Mouse (Mus musculus): ENCODE measurements around the gene Timm10. TPM values are rescaled to one million over a fixed set of nuclear protein-coding genes. Genes with fewer than 3 reads are reported as not detected.

Timm10 gene
- total RNA-seq, 2 experiments from 2014 or later = 62.8 to 66.7 TPM

GRCm38 (mm10) chr2:84845226-84845625 lies 18.4 kb downstream of the Timm10 start:
- intact Hi-C loops (cut with DNase I) = no loop called here
- DNase-seq (ENCODE audit: extremely low spot score in 1 of 2, low spot score in 2 of 2) = no peak

GRCm38 (mm10) chr2:84850407-84851129 lies 23.8 kb downstream of the Timm10 start:
- intact Hi-C loops (cut with DNase I) = no loop called here
- no peak for DNase-seq (ENCODE audit: extremely low spot score in 1 of 2, low spot score in 2 of 2)

DNA sequence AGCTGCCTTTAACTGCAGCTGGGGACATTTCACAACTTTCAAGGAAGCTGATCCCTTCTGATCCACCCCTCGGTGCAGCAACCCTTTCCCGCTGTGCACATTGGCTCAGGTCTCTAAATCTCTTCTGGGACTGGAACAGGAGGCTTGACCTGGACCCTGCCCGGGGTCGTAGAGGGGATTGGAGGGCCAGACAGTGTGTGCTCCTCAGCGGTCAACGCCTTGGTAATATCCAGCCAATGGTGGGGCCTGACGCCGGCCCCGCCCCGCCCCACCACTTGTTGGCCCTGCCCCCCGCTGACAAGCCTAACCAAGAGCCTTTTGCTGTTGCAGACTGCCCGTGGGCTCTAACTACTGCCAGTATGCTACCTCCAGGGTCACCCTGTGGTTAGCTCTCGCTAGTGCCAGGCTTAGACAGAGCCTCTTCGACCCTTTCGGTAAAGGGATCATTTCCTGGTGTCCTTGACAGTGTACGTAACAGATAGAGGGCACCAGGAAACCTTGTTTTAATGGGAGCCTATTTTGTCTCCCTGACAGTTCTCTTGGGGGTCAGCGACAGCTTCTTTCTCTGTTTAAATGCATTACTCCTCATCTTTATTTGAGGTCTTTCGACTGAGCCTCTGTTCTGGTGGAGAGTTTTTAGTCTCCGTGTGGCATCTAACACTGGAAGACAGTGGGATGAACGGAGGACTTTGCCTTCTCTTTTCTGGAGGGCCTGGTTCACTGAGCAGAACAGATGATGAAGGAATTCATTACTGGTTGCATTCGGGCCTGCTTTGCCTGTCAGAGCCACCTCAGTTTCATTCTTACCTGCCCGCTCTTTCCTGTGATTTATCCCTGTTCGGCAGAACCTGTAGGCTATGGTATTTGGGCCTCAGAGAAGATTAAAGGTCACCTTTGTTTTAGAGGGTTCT lies 24.6 kb downstream of the Timm10 start:
- peak in 1 of 2 experiments; percentile 51 for DNase-seq (ENCODE audit: extremely low spot score in 1 of 2, low spot score in 2 of 2)
- intact Hi-C loops (cut with DNase I) = no loop called here

- intact Hi-C loops (cut with DNase I) = loop anchor here (1.0 kb wide), 1 partner anchor 24 kb away; no protein-coding TSS in a partner anchor
- peak in 1 of 2 experiments; percentile 62 for DNase-seq (ENCODE audit: extremely low spot score in 1 of 2, low spot score in 2 of 2)
Measured at GRCm38 (mm10) chr2:84855732-84856131, 28.9 kb downstream of the Timm10 start.

- intact Hi-C loops (cut with DNase I) = no loop called here
- no peak for DNase-seq (ENCODE audit: extremely low spot score in 1 of 2, low spot score in 2 of 2)
Measured at GRCm38 (mm10) chr2:84858551-84858950, 31.8 kb downstream of the Timm10 start.

DNA sequence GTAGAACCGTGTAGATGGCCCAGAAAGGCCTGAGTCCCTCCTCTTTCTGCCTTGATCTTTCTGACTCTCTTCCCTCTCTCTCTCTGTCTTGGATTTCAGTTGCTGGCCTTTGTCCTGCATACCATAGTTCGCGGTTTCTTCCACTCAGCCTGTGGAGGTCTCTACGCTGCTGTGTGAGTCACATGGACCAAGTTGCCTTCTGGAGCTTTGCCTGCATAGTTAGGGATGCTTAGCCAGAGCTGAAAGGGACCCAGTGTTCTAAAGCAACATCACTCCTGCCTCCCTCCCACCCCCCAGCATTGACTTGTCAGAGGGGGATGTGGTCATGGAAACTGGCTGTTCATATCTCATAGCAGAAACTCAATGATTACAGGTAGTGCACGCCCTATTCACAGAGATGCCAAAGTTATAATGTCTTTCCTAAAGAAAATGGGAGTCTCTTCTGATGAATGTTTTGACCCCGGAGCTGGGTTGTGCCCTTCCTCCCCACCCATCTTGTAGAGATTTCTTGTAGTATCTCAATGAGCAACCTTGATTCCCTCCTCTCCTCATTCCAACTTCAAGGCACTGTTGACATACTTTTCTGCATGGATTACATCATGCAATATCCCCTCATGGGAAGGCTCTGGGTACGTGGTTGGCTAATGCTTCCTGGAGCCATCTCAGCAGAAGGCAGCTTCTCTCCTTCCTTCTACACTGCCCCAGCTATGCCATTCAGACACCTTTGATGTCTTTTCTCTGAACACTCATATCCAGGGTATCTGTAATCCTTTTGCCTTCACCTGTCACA lies 33.4 kb downstream of the Timm10 start:
- intact Hi-C loops (cut with DNase I) = no loop called here
- DNase-seq (ENCODE audit: extremely low spot score in 1 of 2, low spot score in 2 of 2) = no peak

- intact Hi-C loops (cut with DNase I) = no loop called here
- no peak for DNase-seq (ENCODE audit: extremely low spot score in 1 of 2, low spot score in 2 of 2)
Measured at GRCm38 (mm10) chr2:84861430-84861829, 34.6 kb downstream of the Timm10 start.

DNA sequence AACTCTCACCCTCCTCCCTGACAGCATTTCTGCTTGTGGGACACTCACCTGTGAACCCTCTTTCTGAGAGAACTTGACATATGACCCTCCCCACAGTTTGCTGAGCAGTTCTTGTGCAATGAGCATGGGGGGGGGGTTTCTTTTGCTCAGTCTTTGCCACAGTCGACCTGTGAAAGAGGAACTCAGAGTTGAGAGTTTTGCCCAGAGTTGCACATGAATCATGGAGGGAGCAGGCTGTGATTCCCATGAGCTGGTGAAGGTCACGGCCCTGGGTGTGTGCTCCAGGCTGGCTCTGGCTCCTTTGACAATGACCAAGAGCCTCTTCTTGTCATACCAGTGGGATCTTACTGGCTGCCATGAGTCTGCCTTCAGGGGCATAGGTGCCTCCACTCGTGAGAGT lies 35.4 kb downstream of the Timm10 start:
- intact Hi-C loops (cut with DNase I) = no loop called here
- DNase-seq (ENCODE audit: extremely low spot score in 1 of 2, low spot score in 2 of 2) = no peak

GRCm38 (mm10) chr2:84865616-84866571 lies 39.1 kb downstream of the Timm10 start:
- intact Hi-C loops (cut with DNase I) = no loop called here
- DNase-seq (ENCODE audit: extremely low spot score in 1 of 2, low spot score in 2 of 2) = peak in 1 of 2 experiments; percentile 81

DNA sequence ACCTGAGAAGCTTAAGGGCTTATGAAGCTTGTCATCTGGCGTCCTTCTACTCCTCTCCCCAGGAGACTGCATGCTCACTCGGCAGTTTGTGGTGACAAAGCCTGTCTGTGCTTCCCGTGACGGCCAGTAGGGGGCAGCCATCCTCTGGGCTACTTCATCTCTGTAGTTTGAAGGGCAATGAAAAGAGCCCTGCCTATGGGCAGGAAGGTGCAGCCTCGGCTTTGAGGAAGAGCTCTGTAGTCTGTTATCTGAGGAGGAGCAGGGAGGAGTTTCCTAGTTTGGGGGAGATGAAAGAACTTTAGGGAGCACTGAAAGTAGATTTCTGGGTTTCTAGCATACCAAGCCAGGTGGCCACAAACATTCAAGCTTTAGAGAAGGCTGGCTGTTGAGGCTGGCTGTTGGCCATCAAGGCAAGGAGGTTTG lies 41.7 kb downstream of the Timm10 start:
- DNase-seq (ENCODE audit: extremely low spot score in 1 of 2, low spot score in 2 of 2) = peak; percentile 75 to 77
- intact Hi-C loops (cut with DNase I) = no loop called here

DNA sequence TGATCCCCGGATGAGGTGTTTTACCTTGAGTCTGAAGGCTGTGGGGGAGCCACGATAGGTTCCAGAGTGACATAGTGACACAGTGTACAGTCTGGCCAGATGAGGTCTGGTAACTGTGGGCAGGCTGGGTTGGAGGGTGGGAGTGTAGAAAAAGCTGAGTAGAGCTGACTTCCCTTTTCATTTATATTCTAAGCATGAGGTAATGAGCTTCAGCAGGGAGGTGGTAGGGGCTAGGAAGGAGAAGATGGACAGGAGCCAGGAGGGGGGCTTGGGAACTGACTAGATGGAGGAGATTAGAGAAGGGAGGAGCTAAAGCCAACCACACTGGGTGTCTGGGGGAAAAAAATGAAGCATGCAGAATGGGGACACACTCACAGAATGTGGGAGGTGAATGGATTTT lies 42.2 kb downstream of the Timm10 start:
- no peak for DNase-seq (ENCODE audit: extremely low spot score in 1 of 2, low spot score in 2 of 2)
- intact Hi-C loops (cut with DNase I) = no loop called here

DNA sequence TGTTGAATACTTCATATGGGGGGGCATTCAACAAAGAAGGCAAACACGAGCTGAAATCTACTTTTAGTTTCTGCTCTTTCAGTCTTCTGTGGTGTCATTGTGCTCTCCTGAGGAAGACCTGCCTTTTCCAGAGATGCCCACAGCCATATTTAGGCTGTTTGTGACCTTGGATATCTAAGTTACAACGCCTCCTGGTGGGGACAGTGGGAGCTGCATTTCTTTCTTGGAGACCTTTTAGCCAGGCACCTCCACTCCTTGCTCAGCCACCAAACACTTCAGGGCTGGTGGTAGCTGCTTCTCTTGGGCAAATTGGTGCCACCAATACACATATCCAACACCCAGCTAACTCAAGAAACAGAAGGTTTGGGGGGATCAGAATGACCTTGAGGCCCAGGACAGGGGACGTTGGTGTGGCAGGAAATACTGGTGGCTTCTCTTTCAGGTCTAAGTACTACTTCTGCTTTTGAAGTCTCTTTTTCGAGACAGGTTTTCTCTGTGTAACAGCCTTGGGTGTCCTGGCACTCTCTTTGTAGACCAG lies 43.9 kb downstream of the Timm10 start:
- DNase-seq (ENCODE audit: extremely low spot score in 1 of 2, low spot score in 2 of 2) = no peak
- intact Hi-C loops (cut with DNase I) = no loop called here

DNA sequence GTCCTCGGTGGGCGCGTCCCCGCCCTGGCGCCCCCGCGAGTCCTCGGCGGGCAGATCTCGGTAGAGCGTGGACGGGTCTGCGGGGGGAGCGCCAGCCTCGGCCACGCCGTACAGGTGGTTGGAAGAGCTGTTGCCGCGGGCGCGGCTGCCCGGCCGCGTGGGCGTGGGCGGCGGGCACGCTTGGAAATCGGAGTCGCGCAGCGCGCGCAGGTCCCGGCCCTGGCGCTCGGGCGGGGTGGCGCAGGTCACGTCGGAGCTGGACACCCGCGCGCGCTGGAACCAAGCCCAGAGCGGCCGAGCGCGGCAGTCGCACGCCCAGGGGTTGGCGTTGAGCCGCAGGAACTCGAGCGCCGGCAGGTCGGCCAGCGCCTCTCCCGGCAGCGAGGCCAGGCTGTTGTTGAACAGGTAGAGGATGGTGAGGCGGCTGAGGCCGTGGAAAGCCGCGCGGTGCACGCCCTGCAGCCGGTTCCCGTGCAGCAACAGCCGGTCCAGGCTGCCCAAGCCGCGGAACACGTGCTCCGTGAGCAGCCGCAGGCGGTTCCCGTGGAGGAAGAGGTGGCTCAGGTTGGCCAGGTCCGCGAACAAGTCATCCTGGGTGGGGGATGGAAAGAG lies 45.4 kb downstream of the Timm10 start:
- intact Hi-C loops (cut with DNase I) = no loop called here
- peak in 1 of 2 experiments; percentile 74 for DNase-seq (ENCODE audit: extremely low spot score in 1 of 2, low spot score in 2 of 2)

DNA sequence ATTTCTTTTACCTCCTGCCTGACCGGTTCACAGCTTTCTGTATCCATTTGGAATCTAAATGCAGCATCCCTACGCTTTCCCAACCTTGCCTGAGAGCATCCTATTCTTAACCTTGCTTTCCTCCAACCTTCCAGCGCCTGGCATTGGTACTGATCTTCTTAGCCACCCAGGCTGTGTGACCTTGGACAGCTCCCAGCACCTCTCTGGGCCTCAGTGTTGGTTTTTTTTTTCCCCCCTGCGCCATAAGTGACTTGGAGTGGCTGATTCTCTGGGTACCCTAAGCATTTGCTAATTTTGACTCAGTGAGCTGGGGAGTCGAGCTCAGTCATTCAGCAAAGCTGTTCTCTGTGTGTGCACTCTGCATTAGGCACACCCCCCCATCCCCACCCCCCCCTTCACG lies 49.0 kb downstream of the Timm10 start:
- no peak for DNase-seq (ENCODE audit: extremely low spot score in 1 of 2, low spot score in 2 of 2)
- intact Hi-C loops (cut with DNase I) = no loop called here
